9 mouse cellular contexts compared by ENCODE assay signal in genomic region chr7:110920331-110921261, GRCm38 (mm10). TPM values are rescaled to one million over a fixed set of nuclear protein-coding genes. Genes with fewer than 3 reads are reported as not detected.
DNase-seq lines count a peak whose midpoint lies in the region; ATAC-seq and TF ChIP-seq lines count a peak whose summit lies in the region.
"Had no signal": no experiment of that assay in that cellular context is flagged by ENCODE, and none has a peak within 500 bp of the region (broad histone marks: within the 10 kb centered on the region; RNA-seq: fewer than 3 reads in every experiment).

No protein-coding gene starts in this region.

- 88% methylated on average over 19 of the region's 19 CpGs for WGBS in midbrain, embryonic 10.5 days
- WGBS in midbrain, embryonic 16.5 days, result 79% methylated on average over 19 of the region's 19 CpGs
- WGBS in heart, embryonic 13.5 days, result 61% methylated on average over 19 of the region's 19 CpGs
- 53% methylated on average over 19 of the region's 19 CpGs for WGBS in stomach, postnatal 0 days
- WGBS in kidney, embryonic 16.5 days, result 81% methylated on average over 19 of the region's 19 CpGs

- ATAC-seq in midbrain, embryonic 16.5 days, result no peak
- no peak for ATAC-seq in heart, embryonic 13.5 days (ENCODE audit: extremely low read depth, insufficient number of reproducible peaks, low FRiP score, low TSS enrichment)
- ATAC-seq in stomach, postnatal 0 days (ENCODE audit: low FRiP score, low TSS enrichment), result peak; percentile 77
- no peak for ATAC-seq in kidney, embryonic 16.5 days (ENCODE audit: low FRiP score, low TSS enrichment)

- no peak overlapping the region for H3K9ac ChIP-seq in midbrain, embryonic 16.5 days (ENCODE audit: low read depth, low read length)
- H3K9ac ChIP-seq in heart, embryonic 13.5 days, result no peak overlapping the region
- H3K9ac ChIP-seq in stomach, postnatal 0 days (ENCODE audit: low read length), result no peak overlapping the region
- no peak overlapping the region for H3K9ac ChIP-seq in kidney, embryonic 16.5 days (replicated peaks; ENCODE audit: low read length)
- H3K9ac ChIP-seq: limb, embryonic 15.5 days had no signal

- no peak for TF ChIP-seq EP300 in stomach, postnatal 0 days (optimal IDR thresholded peaks at IDR 0.05)

- no peaks in the 10 kb centered on the region for H3K27me3 ChIP-seq in midbrain, embryonic 10.5 days (ENCODE audit: low read depth, poor library complexity, severe bottlenecking)
- H3K27me3 ChIP-seq in midbrain, embryonic 16.5 days (ENCODE audit: control insufficient read depth, insufficient read depth, low read depth, low read length), result no peaks in the 10 kb centered on the region
- H3K27me3 ChIP-seq in heart, embryonic 13.5 days (replicated peaks), result 0 out of 2 replicates have a peak, but pooled peaks cover 2% of the 10 kb centered on the region
- no peaks in the 10 kb centered on the region for H3K27me3 ChIP-seq in stomach, postnatal 0 days (ENCODE audit: control insufficient read depth, insufficient read depth, low read length)
- H3K27me3 ChIP-seq in kidney, embryonic 16.5 days (ENCODE audit: insufficient read depth, low read length), result no peaks in the 10 kb centered on the region
- H3K27me3 ChIP-seq: limb, embryonic 15.5 days had no signal

- H3K4me3 ChIP-seq in midbrain, embryonic 10.5 days, result no peak overlapping the region
- no peak overlapping the region for H3K4me3 ChIP-seq in midbrain, embryonic 16.5 days (ENCODE audit: low read depth, low read length)
- H3K4me3 ChIP-seq in heart, embryonic 13.5 days, result no peak overlapping the region
- no peak overlapping the region for H3K4me3 ChIP-seq in stomach, postnatal 0 days (ENCODE audit: low read depth, low read length)
- H3K4me3 ChIP-seq in kidney, embryonic 16.5 days (ENCODE audit: low read length), result no peak overlapping the region
- H3K4me3 ChIP-seq: limb, embryonic 15.5 days had no signal

- H3K9me3 ChIP-seq in midbrain, embryonic 10.5 days (replicated peaks), result no peaks in the 10 kb centered on the region
- H3K9me3 ChIP-seq in midbrain, embryonic 16.5 days (replicated peaks; ENCODE audit: control insufficient read depth, low read length, poor library complexity, severe bottlenecking), result no peaks in the 10 kb centered on the region
- no peaks in the 10 kb centered on the region for H3K9me3 ChIP-seq in heart, embryonic 13.5 days
- H3K9me3 ChIP-seq in stomach, postnatal 0 days (ENCODE audit: control insufficient read depth, low read length), result no peaks in the 10 kb centered on the region
- H3K9me3 ChIP-seq in kidney, embryonic 16.5 days (ENCODE audit: low read length), result no peaks in the 10 kb centered on the region
- H3K9me3 ChIP-seq: limb, embryonic 15.5 days had no signal

- no peaks in the 10 kb centered on the region for H3K36me3 ChIP-seq in midbrain, embryonic 10.5 days
- H3K36me3 ChIP-seq in midbrain, embryonic 16.5 days (ENCODE audit: control insufficient read depth, insufficient read depth, low read length), result no peaks in the 10 kb centered on the region
- H3K36me3 ChIP-seq in heart, embryonic 13.5 days, result no peaks in the 10 kb centered on the region; the same call in 1 of the 2 replicates
- peaks cover 4% of the 10 kb centered on the region; the same call in 1 of the 2 replicates for H3K36me3 ChIP-seq in stomach, postnatal 0 days (ENCODE audit: control insufficient read depth, insufficient read depth, low read length)
- H3K36me3 ChIP-seq in kidney, embryonic 16.5 days (ENCODE audit: insufficient read depth, low read length), result no peaks in the 10 kb centered on the region
- H3K36me3 ChIP-seq: limb, embryonic 15.5 days had no signal

- no peak for DNase-seq in midbrain, embryonic 10.5 days (ENCODE audit: low spot score)
- peak; percentile 68 for DNase-seq in lung, postnatal 25 days (ENCODE audit: low spot score)
- DNase-seq in stomach, postnatal 0 days (ENCODE audit: low spot score), result peak; percentile 34
- no peak for DNase-seq in right cerebral cortex, adult 18-20 months
- DNase-seq in adrenal gland, postnatal 4 days (ENCODE audit: low spot score in 2 of 2), result no peak

- no peak overlapping the region for H3K4me2 ChIP-seq in midbrain, embryonic 16.5 days (ENCODE audit: low read length)
- H3K4me2 ChIP-seq in heart, embryonic 13.5 days, result no peak overlapping the region
- no peak overlapping the region for H3K4me2 ChIP-seq in stomach, postnatal 0 days (replicated peaks; ENCODE audit: low read depth)
- H3K4me2 ChIP-seq in kidney, embryonic 16.5 days (replicated peaks; ENCODE audit: low read depth, low read length), result no peak overlapping the region
- H3K4me2 ChIP-seq: limb, embryonic 15.5 days had no signal

- H3K4me1 ChIP-seq in midbrain, embryonic 10.5 days, result peaks cover 4% of the 10 kb centered on the region
- no peaks in the 10 kb centered on the region for H3K4me1 ChIP-seq in midbrain, embryonic 16.5 days (ENCODE audit: control insufficient read depth, insufficient read depth, low read length)
- H3K4me1 ChIP-seq in heart, embryonic 13.5 days, result peaks cover 27% of the 10 kb centered on the region
- H3K4me1 ChIP-seq in stomach, postnatal 0 days (replicated peaks; ENCODE audit: control insufficient read depth, insufficient read depth), result 0 out of 2 replicates have a peak, but pooled peaks cover 2% of the 10 kb centered on the region
- peaks cover 10% of the 10 kb centered on the region; the same call in 1 of the 2 replicates for H3K4me1 ChIP-seq in kidney, embryonic 16.5 days (ENCODE audit: insufficient read depth, low read length)
- H3K4me1 ChIP-seq: limb, embryonic 15.5 days had no signal

- no peak for TF ChIP-seq CTCF in stomach, postnatal 0 days (IDR thresholded peaks at IDR 0.05; ENCODE audit: low read depth)

- peak overlapping the region; percentile 30 for H3K27ac ChIP-seq in midbrain, embryonic 10.5 days (replicated peaks)
- no peak overlapping the region for H3K27ac ChIP-seq in midbrain, embryonic 16.5 days (ENCODE audit: low read length)
- 0 out of 2 replicates have a peak overlapping the region, but pooled peaks have one; percentile 30 for H3K27ac ChIP-seq in heart, embryonic 13.5 days (replicated peaks)
- H3K27ac ChIP-seq in stomach, postnatal 0 days (replicated peaks), result peak overlapping the region; percentile 65; the same call in 1 of the 2 replicates
- H3K27ac ChIP-seq in kidney, embryonic 16.5 days (ENCODE audit: low read length), result no peak overlapping the region
- H3K27ac ChIP-seq: limb, embryonic 15.5 days had no signal

RNA-seq across cellular contexts. Expression of gene Lyve1, which starts 57.6 kb away (rescaled TPM):
- 0.73 and 2.2 TPM in 2 replicates for polyA plus RNA-seq in midbrain, embryonic 10.5 days (2016; fragmentation: Nextera tagmentation; extraction: Ambion mirVana)
- polyA plus RNA-seq in midbrain, embryonic 16.5 days (2015; fragmentation: Nextera tagmentation; extraction: Ambion mirVana), result 4.0 and 5.0 TPM in 2 replicates
- polyA plus RNA-seq in heart, embryonic 13.5 days (2015; fragmentation: Nextera tagmentation; extraction: Ambion mirVana), result 6.2 TPM in 2 replicates
- polyA plus RNA-seq in stomach, postnatal 0 days (2015; fragmentation: Nextera tagmentation; extraction: Ambion mirVana), result 9.2 and 11.5 TPM in 2 replicates
- polyA plus RNA-seq in kidney, embryonic 16.5 days (2015; fragmentation: Nextera tagmentation; extraction: Ambion mirVana), result 6.3 and 8.6 TPM in 2 replicates
- total RNA-seq in adrenal gland, postnatal 4 days (2021), result 10 to 100 TPM; 24.1 to 33.6 TPM

Comparison
In these comparisons a context has a peak if more than half of its experiments do, and no peak if none do; other contexts are left out.
1. H3K27ac ChIP-seq: peak in midbrain, embryonic 10.5 days (single experiment), heart, embryonic 13.5 days (single experiment) and stomach, postnatal 0 days (single experiment); none in midbrain, embryonic 16.5 days (single experiment) and kidney, embryonic 16.5 days (single experiment).
2. DNase-seq: peak in lung, postnatal 25 days (single experiment) and stomach, postnatal 0 days (single experiment); none in midbrain, embryonic 10.5 days (single experiment), right cerebral cortex, adult 18-20 months (single experiment) and adrenal gland, postnatal 4 days (0 of 2).